Mouse (Mus musculus) forebrain, embryonic 16.5 days (tissue): ENCODE data around the gene Colca2. TPM values are rescaled to one million over a fixed set of nuclear protein-coding genes. Genes with fewer than 3 reads are reported as not detected.

Experiments used
- ATAC-seq: fragments of 200-750 bp; cut with Nextera tagmentation; 2 replicates; pipeline ENCODE4 v1.8.0; 2017; ENCODE audit warnings: mild to moderate bottlenecking, moderate library complexity
- H3K27ac ChIP-seq: fragments of 300-500 bp; sonication (generic); 2 replicates; pipeline ENCODE4 v1.5.1; 2014; ENCODE audit warnings: low read length, control low read depth
- H3K27me3 ChIP-seq: fragments of 300-500 bp; sonication (generic); replicated peaks from 2 replicates; pipeline ENCODE4 v1.6.1; 2014; ENCODE audit warnings: low read length; ENCODE audit not compliant: control insufficient read depth, insufficient read depth
- H3K36me3 ChIP-seq: fragments of 300-500 bp; sonication (generic); 2 replicates; pipeline ENCODE4 v1.6.1; 2014; ENCODE audit not compliant: control insufficient read depth, insufficient read depth
- H3K4me1 ChIP-seq: fragments of 300-500 bp; sonication (generic); replicated peaks from 2 replicates; pipeline ENCODE4 v1.6.1; 2014; ENCODE audit warnings: low read length; ENCODE audit not compliant: control insufficient read depth, insufficient read depth
- H3K4me2 ChIP-seq: fragments of 300-500 bp; sonication (generic); 2 replicates; pipeline ENCODE4 v1.6.1; 2014; ENCODE audit warnings: mild to moderate bottlenecking, low read length, control low read depth
- H3K4me3 ChIP-seq: fragments of 300-500 bp; sonication (generic); replicated peaks from 2 replicates; pipeline ENCODE4 v1.5.1; 2014; ENCODE audit warnings: mild to moderate bottlenecking, low read length, control low read depth
- H3K9ac ChIP-seq: fragments of 300-500 bp; sonication (generic); replicated peaks from 2 replicates; pipeline ENCODE4 v1.6.1; 2014; ENCODE audit warnings: low read depth, low read length, control low read depth
- H3K9me3 ChIP-seq: fragments of 300-500 bp; sonication (generic); 2 replicates; pipeline ENCODE4 v1.6.1; 2016; ENCODE audit warnings: low read length; ENCODE audit not compliant: control insufficient read depth
- WGBS: fragments of 180-500 bp; shearing (Covaris S2); extraction: QIAGEN DNeasy Blood & Tissue Kit; methylation state at CpG from one replicate; pipeline ENCODE4 v1.1.7; 2014; 5-methylcytosine and 5-hydroxymethylcytosine counted together
- polyA plus RNA-seq: library from polyadenylated mRNA; unstranded; fragments of >200 nt; fragmentation: Nextera tagmentation; extraction: Ambion mirVana; gene quantifications from 2 replicates; pipeline ENCODE4 v1.2.1, GENCODE M21; 2015

Colca2 gene
- polyA plus RNA-seq, 1 experiment from 2014 or later: 0.61 TPM

DNA sequence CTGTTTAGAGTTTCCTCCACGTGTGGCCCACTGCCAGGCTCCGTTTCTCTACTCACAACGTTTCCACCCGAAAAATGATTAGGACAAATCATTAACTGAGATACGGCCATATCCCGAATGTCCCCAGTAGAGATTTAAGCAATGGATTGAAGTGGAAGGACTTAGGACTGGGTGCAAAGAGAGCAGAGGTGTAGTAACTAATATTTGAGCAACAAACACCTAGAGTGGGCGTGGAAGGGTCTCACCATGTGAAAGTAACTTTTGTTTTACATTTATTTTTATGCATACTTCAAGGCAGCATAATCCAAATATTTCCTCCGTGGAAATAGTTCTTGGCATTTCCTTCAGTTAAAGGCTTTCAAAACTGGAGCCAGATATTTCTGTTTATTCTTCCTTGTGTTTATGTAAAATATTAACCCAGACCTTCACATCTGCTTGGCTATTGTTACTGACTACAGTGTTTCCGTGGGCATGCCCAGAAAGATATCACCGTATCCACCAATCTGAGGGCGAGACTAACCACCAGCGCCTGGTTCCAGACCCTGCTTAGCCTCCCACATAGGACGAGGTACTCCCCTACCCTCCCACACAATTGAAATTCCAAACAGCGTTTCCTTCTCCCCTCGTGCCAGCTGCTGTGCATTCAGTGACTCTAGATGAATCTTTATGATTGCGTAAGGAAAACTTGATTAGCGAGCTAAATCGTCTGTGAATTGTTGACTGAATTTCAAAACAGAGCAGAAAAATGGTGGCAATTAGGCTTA lies 34.4 kb upstream of the Colca2 start:
- H3K4me1 ChIP-seq: peaks cover 8% of the 10 kb centered on the region
- no peak overlapping the region for H3K9ac ChIP-seq
- H3K9me3 ChIP-seq: no peaks in the 10 kb centered on the region
- no peak overlapping the region for H3K27ac ChIP-seq
- 50% methylated on average over 18 of the region's 18 CpGs for WGBS
- no peak overlapping the region for H3K4me3 ChIP-seq
- no peak overlapping the region; the same call in 1 of the 2 replicates for H3K4me2 ChIP-seq
- no peaks in the 10 kb centered on the region for H3K36me3 ChIP-seq
- H3K27me3 ChIP-seq: no peaks in the 10 kb centered on the region
- ATAC-seq: peak; percentile 86

GRCm38 (mm10) chr9:51310515-51310914 lies 32.1 kb upstream of the Colca2 start:
- H3K27ac ChIP-seq: no peak overlapping the region
- no peaks in the 10 kb centered on the region for H3K9me3 ChIP-seq
- no peaks in the 10 kb centered on the region for H3K27me3 ChIP-seq
- no peak overlapping the region for H3K9ac ChIP-seq
- peaks cover 9% of the 10 kb centered on the region for H3K4me1 ChIP-seq
- no peak overlapping the region for H3K4me2 ChIP-seq
- 85% methylated on average over 7 of the region's 7 CpGs for WGBS
- ATAC-seq: no peak
- H3K4me3 ChIP-seq: no peak overlapping the region
- H3K36me3 ChIP-seq: no peaks in the 10 kb centered on the region

GRCm38 (mm10) chr9:51306351-51306750 lies 28.0 kb upstream of the Colca2 start:
- H3K27me3 ChIP-seq: no peaks in the 10 kb centered on the region
- ATAC-seq: no peak
- H3K4me2 ChIP-seq: no peak overlapping the region
- H3K9ac ChIP-seq: no peak overlapping the region
- 74% methylated on average over 3 of the region's 3 CpGs for WGBS
- no peak overlapping the region for H3K4me3 ChIP-seq
- H3K27ac ChIP-seq: no peak overlapping the region
- H3K36me3 ChIP-seq: no peaks in the 10 kb centered on the region
- H3K4me1 ChIP-seq: peaks cover 12% of the 10 kb centered on the region
- H3K9me3 ChIP-seq: no peaks in the 10 kb centered on the region

DNA sequence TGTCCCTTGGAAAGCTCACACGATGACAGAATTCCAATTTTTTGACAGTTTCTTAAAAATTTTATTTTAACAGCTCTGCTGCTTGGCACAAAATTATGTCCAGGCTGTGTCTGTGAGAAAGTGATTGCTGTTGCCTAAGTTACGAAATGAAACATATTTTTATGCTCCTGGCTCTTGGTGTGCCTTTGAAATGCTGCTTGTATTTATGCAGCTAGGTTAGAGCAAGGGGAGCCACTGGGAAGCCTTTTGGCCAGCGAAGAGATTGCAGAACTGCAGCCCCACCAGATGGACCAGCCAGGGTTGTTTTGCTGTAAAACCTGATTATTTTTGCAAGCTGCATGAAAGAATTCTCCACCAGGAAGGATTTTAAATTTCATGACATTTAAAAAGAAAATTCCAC lies 26.8 kb upstream of the Colca2 start:
- Histone ChIP-seq H3K27ac (peak overlapping the region; percentile 72), H3K27me3 (no peaks in the 10 kb centered on the region)

DNA sequence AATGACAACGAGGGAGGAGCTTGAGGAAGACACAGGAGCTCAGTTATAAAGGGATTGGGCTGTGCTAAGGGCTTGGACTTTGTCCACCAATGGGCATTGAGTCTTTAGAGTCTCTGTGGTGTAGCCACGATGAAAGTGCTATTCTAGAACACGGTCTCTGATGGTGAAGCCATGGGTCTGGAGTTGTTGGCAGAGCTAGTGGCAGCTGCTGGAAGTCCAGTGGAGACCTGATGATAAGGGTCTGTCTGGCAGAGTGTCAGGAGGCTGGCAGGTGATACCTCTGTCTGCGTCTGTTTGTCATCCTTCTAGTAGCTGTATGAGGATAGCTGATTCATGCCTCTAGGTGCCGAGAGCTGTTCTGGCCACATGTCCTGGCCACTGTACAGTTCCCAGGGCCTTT lies 25.6 kb upstream of the Colca2 start:
- H3K27ac ChIP-seq: peak overlapping the region; percentile 33; the same call in 1 of the 2 replicates
- no peaks in the 10 kb centered on the region for H3K27me3 ChIP-seq
- no peak overlapping the region for H3K4me2 ChIP-seq
- WGBS: 80% methylated on average over 5 of the region's 5 CpGs
- ATAC-seq: 0 out of 2 replicates have a peak, but pooled peaks have one; percentile 3
- H3K4me3 ChIP-seq: no peak overlapping the region
- H3K36me3 ChIP-seq: no peaks in the 10 kb centered on the region
- no peak overlapping the region for H3K9ac ChIP-seq
- H3K9me3 ChIP-seq: no peaks in the 10 kb centered on the region
- H3K4me1 ChIP-seq: peaks cover 12% of the 10 kb centered on the region

More for the DNA sequence above, 26.8 kb upstream of the Colca2 start:
- ATAC-seq: peak; percentile 85
- no peak overlapping the region for H3K4me3 ChIP-seq
- H3K4me2 ChIP-seq: peak overlapping the region; percentile 6; the same call in 1 of the 2 replicates
- peaks cover 12% of the 10 kb centered on the region for H3K4me1 ChIP-seq
- WGBS: 42% methylated on average over 3 of the region's 3 CpGs
- no peak overlapping the region for H3K9ac ChIP-seq
- H3K9me3 ChIP-seq: no peaks in the 10 kb centered on the region
- no peaks in the 10 kb centered on the region for H3K36me3 ChIP-seq

DNA sequence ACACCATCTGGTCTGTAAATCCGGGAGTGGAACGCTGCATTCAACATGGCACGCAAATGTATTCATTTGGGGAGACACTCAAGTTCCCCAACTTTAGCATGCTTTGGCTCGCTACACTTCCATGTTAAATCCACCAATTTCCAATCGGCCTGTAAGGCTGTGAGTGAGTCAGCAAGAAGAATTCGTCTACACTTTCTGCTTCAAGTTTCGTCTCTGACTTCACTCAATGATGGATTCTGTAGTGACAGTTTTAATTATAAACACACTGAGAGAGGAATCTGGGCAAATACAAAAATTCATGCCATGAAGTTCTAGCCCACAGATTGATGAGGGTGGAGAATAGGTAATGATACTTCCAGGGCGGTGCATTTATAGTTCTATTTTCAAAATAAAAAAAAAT lies 15.2 kb upstream of the Colca2 start:
- Histone ChIP-seq H3K27ac (no peak overlapping the region), H3K27me3 (no peaks in the 10 kb centered on the region), H3K9ac (no peak overlapping the region), H3K4me2 (no peak overlapping the region), H3K36me3 (no peaks in the 10 kb centered on the region), H3K4me1 (no peaks in the 10 kb centered on the region), H3K9me3 (no peaks in the 10 kb centered on the region), H3K4me3 (no peak overlapping the region)
- WGBS: 81% methylated on average over 8 of the region's 8 CpGs
- no peak for ATAC-seq

- Histone ChIP-seq H3K4me2 (no peak overlapping the region), H3K4me3 (no peak overlapping the region), H3K27me3 (no peaks in the 10 kb centered on the region), H3K9ac (no peak overlapping the region), H3K27ac (no peak overlapping the region), H3K9me3 (no peaks in the 10 kb centered on the region), H3K36me3 (no peaks in the 10 kb centered on the region), H3K4me1 (no peaks in the 10 kb centered on the region)
- ATAC-seq: peak; percentile 72
- 31% methylated on average over 4 of the region's 4 CpGs for WGBS
Measured at GRCm38 (mm10) chr9:51292674-51293073, 14.3 kb upstream of the Colca2 start.

- Histone ChIP-seq H3K4me1 (no peaks in the 10 kb centered on the region), H3K4me2 (no peak overlapping the region), H3K9ac (no peak overlapping the region), H3K4me3 (no peak overlapping the region), H3K36me3 (no peaks in the 10 kb centered on the region), H3K27ac (no peak overlapping the region), H3K27me3 (no peaks in the 10 kb centered on the region), H3K9me3 (no peaks in the 10 kb centered on the region)
- no peak for ATAC-seq
- 68% methylated on average over 4 of the region's 4 CpGs for WGBS
Measured at GRCm38 (mm10) chr9:51290980-51291379, 12.6 kb upstream of the Colca2 start.

DNA sequence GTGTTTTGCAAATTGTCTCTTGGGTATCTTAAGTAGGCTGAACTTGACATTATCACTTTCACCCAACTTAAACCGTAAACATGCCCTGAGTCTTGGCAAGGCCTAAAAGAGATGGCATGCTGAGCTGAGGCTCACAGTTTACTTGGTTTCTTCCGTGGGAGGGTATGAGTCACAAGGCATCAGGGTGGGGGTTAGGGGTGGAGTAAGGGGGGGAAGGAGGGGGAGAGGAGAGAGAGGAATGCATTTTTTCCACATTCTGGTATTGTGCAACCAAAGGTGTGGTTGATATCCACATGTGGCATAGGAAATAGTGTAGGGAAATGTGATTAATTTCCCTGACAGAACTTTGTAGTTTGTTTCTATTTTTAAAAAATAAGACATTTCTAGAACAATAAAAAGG lies 7.7 kb upstream of the Colca2 start:
- H3K9me3 ChIP-seq: no peaks in the 10 kb centered on the region
- WGBS: 52% methylated on average over 2 of the region's 2 CpGs
- H3K27ac ChIP-seq: no peak overlapping the region
- ATAC-seq: no peak
- H3K4me2 ChIP-seq: no peak overlapping the region
- no peaks in the 10 kb centered on the region for H3K27me3 ChIP-seq
- no peak overlapping the region for H3K9ac ChIP-seq
- H3K4me3 ChIP-seq: no peak overlapping the region
- no peaks in the 10 kb centered on the region for H3K36me3 ChIP-seq
- no peaks in the 10 kb centered on the region for H3K4me1 ChIP-seq
